ENCODE assay signal across 31 mouse cellular contexts in the genomic region with DNA sequence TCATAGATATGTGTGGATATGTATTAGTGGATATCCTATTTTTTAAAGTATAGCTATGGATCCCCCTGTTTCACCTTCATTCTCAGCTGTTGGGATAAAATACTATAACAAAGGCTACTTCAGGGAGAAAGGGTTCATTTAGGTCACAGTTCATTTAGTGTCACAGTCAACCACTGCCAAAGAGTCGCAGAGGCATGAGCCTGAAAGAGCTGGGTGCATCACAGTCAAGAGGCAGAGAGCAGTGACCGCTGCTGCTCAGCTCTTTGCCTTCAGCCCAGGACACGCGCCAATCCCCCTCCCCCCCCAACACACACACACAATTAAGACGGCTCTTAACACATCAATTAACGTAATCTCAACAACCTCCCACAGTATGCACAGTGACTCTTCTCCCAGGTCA.
"Had no signal": no experiment of that assay in that cellular context is flagged by ENCODE, and none has a peak within 500 bp of the region (broad histone marks: within the 10 kb centered on the region; RNA-seq: fewer than 3 reads in every experiment).

No protein-coding gene starts in this region.

- H3K9ac ChIP-seq: limb, embryonic 12.5 days; limb, embryonic 13.5 days; limb, embryonic 15.5 days; liver, embryonic 12.5 days; liver, embryonic 13.5 days; liver, embryonic 14.5 days; liver, embryonic 15.5 days; liver, postnatal 0 days; lung, embryonic 14.5 days; lung, embryonic 15.5 days; midbrain, embryonic 12.5 days; midbrain, embryonic 13.5 days; midbrain, embryonic 15.5 days had no signal

- H3K27me3 ChIP-seq: limb, embryonic 12.5 days; limb, embryonic 13.5 days; limb, embryonic 15.5 days; liver, embryonic 12.5 days; liver, embryonic 13.5 days; liver, embryonic 15.5 days; lung, embryonic 15.5 days; megakaryocyte, embryonic 14.5 days; midbrain, embryonic 12.5 days; midbrain, embryonic 13.5 days; midbrain, embryonic 15.5 days had no signal

- H3K9me3 ChIP-seq: limb, embryonic 10.5 days; limb, embryonic 12.5 days; limb, embryonic 15.5 days; liver, embryonic 12.5 days; liver, embryonic 13.5 days; liver, embryonic 15.5 days; lung, embryonic 15.5 days; midbrain, embryonic 10.5 days; midbrain, embryonic 12.5 days; midbrain, embryonic 13.5 days; midbrain, embryonic 15.5 days had no signal

- H3K4me3 ChIP-seq: left cerebral cortex, adult 2 months; limb, embryonic 10.5 days; limb, embryonic 12.5 days; limb, embryonic 13.5 days; limb, embryonic 15.5 days; liver, embryonic 12.5 days; liver, embryonic 13.5 days; liver, embryonic 15.5 days; lung, embryonic 15.5 days; megakaryocyte, embryonic 14.5 days; midbrain, embryonic 10.5 days; midbrain, embryonic 12.5 days; midbrain, embryonic 13.5 days; midbrain, embryonic 15.5 days; myocyte had no signal

- DNase-seq: left cerebral cortex, postnatal 4 days; liver; liver, embryonic 13.5 days; liver, postnatal 0 days; lung, adult 18-20 months; lung, adult 2 months; lung, embryonic 14.5 days; lung, postnatal 10 days; lung, postnatal 14 days; lung, postnatal 36 days; lung, postnatal 4 days; midbrain, embryonic 14.5 days had no signal

- H3K27ac ChIP-seq: left cerebral cortex, adult 2 months; limb, embryonic 10.5 days; limb, embryonic 12.5 days; limb, embryonic 13.5 days; limb, embryonic 15.5 days; liver, embryonic 12.5 days; liver, embryonic 13.5 days; liver, embryonic 14.5 days; liver, embryonic 15.5 days; lung, embryonic 15.5 days; macrophage; midbrain, embryonic 10.5 days; midbrain, embryonic 12.5 days; midbrain, embryonic 13.5 days; midbrain, embryonic 15.5 days had no signal

- H3K4me1 ChIP-seq: limb, embryonic 10.5 days; limb, embryonic 12.5 days; limb, embryonic 13.5 days; limb, embryonic 15.5 days; liver, embryonic 12.5 days; lung, embryonic 15.5 days; midbrain, embryonic 12.5 days; midbrain, embryonic 13.5 days; midbrain, embryonic 15.5 days had no signal

- H3K36me3 ChIP-seq: limb, embryonic 10.5 days; limb, embryonic 12.5 days; limb, embryonic 15.5 days; liver, embryonic 13.5 days; liver, embryonic 15.5 days; lung, embryonic 15.5 days; midbrain, embryonic 10.5 days; midbrain, embryonic 12.5 days; midbrain, embryonic 13.5 days; midbrain, embryonic 15.5 days had no signal

- H3K4me2 ChIP-seq: limb, embryonic 12.5 days; limb, embryonic 13.5 days; limb, embryonic 15.5 days; liver, embryonic 12.5 days; liver, embryonic 13.5 days; liver, embryonic 15.5 days; lung, embryonic 14.5 days; lung, embryonic 15.5 days; midbrain, embryonic 11.5 days; midbrain, embryonic 12.5 days; midbrain, embryonic 13.5 days; midbrain, embryonic 15.5 days had no signal

- ATAC-seq: liver, embryonic 12.5 days; liver, postnatal 0 days; lung, postnatal 0 days; midbrain, embryonic 13.5 days; midbrain, embryonic 15.5 days; midbrain, embryonic 16.5 days had no signal
